In genomic region chr15:56896553-56896952, GRCm38 (mm10) we compare ENCODE assay signal across 28 mouse cellular contexts.
DNase-seq lines count a peak whose midpoint lies in the region; ATAC-seq and TF ChIP-seq lines count a peak whose summit lies in the region.
"Had no signal": no experiment of that assay in that cellular context is flagged by ENCODE, and none has a peak within 500 bp of the region (broad histone marks: within the 10 kb centered on the region; RNA-seq: fewer than 3 reads in every experiment).

No protein-coding gene starts in this region.

- peak; percentile 6 for DNase-seq in kidney, postnatal 0 days (ENCODE audit: low spot score)
- peak; percentile 37 for DNase-seq in Muller cell, postnatal 12 days (ENCODE audit: inconsistent ontology term)
- no peak for DNase-seq in spleen, postnatal 36 days (ENCODE audit: low spot score in 2 of 2)
- no peak for DNase-seq in heart, embryonic 10.5 days (ENCODE audit: low spot score)
- no peak for DNase-seq in yolk sac, embryonic 10.5 days (ENCODE audit: low spot score)
- DNase-seq: adrenal gland, adult 8-10 months; adrenal gland, postnatal 25 days; cerebellum, adult 11-12 months; cerebellum, adult 8-10 months; cerebellum, postnatal 10 days; cerebellum, postnatal 36 days; embryo, embryonic 11 days; gastrocnemius, postnatal 14 days; heart, adult 11 months; heart, postnatal 14 days; heart, postnatal 4 days had no signal

- H3K9ac ChIP-seq in kidney, postnatal 0 days (ENCODE audit: low read depth, low read length) = no peak overlapping the region
- H3K9ac ChIP-seq in kidney, embryonic 14.5 days (ENCODE audit: low read depth, low read length) = no peak overlapping the region
- H3K9ac ChIP-seq: embryonic facial prominence, embryonic 15.5 days; forebrain, embryonic 13.5 days; heart, embryonic 13.5 days; hindbrain, embryonic 14.5 days had no signal

- H3K27ac ChIP-seq in kidney, postnatal 0 days = no peak overlapping the region
- H3K27ac ChIP-seq in kidney, embryonic 14.5 days (ENCODE audit: low read depth, low read length) = no peak overlapping the region
- H3K27ac ChIP-seq in embryonic fibroblast, embryonic 13.5 days (ENCODE audit: insufficient read depth, low read length) = peak overlapping the region; percentile 60
- H3K27ac ChIP-seq in heart, embryonic 10.5 days = no peak overlapping the region
- H3K27ac ChIP-seq: embryonic facial prominence, embryonic 15.5 days; forebrain, embryonic 10.5 days; forebrain, embryonic 13.5 days; heart, embryonic 13.5 days; hindbrain, embryonic 14.5 days; hindbrain, postnatal 0 days had no signal

- H3K9me3 ChIP-seq in kidney, postnatal 0 days (replicated peaks; ENCODE audit: low read length) = no peaks in the 10 kb centered on the region
- no peaks in the 10 kb centered on the region for H3K9me3 ChIP-seq in kidney, embryonic 14.5 days (ENCODE audit: control insufficient read depth, low read length)
- H3K9me3 ChIP-seq in heart, embryonic 10.5 days = no peaks in the 10 kb centered on the region
- H3K9me3 ChIP-seq: embryonic facial prominence, embryonic 15.5 days; forebrain, embryonic 10.5 days; forebrain, embryonic 13.5 days; heart, embryonic 13.5 days had no signal

- no peak for TF ChIP-seq POLR2A in embryonic fibroblast, embryonic 13.5 days (IDR thresholded peaks at IDR 0.05; ENCODE audit: low read depth, low read length)

- H3K36me3 ChIP-seq in kidney, postnatal 0 days (ENCODE audit: insufficient read depth, low read length) = no peaks in the 10 kb centered on the region
- no peaks in the 10 kb centered on the region for H3K36me3 ChIP-seq in kidney, embryonic 14.5 days (ENCODE audit: control insufficient read depth, insufficient read depth, low read length)
- H3K36me3 ChIP-seq in heart, embryonic 10.5 days = no peaks in the 10 kb centered on the region
- H3K36me3 ChIP-seq: embryonic facial prominence, embryonic 15.5 days; forebrain, embryonic 10.5 days; heart, embryonic 13.5 days had no signal

- ATAC-seq in kidney, postnatal 0 days (replicated peaks; ENCODE audit: low FRiP score, low read depth) = no peak
- no peak for ATAC-seq in kidney, embryonic 14.5 days (ENCODE audit: low FRiP score, low TSS enrichment)
- ATAC-seq: forebrain, embryonic 13.5 days; forebrain, embryonic 16.5 days; hindbrain, postnatal 0 days; inflammation-experienced regulatory T-cells, adult 6 months; intestine, embryonic 16.5 days had no signal

- TF ChIP-seq CTCF in kidney, postnatal 0 days (IDR thresholded peaks at IDR 0.05; ENCODE audit: low read depth) = no peak
- no peak for TF ChIP-seq CTCF in embryonic fibroblast, embryonic 13.5 days (IDR thresholded peaks at IDR 0.05; ENCODE audit: borderline replicate concordance, insufficient read depth, low read length)

- no peak overlapping the region for H3K4me3 ChIP-seq in kidney, postnatal 0 days (replicated peaks; ENCODE audit: low read depth, low read length)
- H3K4me3 ChIP-seq in kidney, embryonic 14.5 days (ENCODE audit: low read length) = no peak overlapping the region
- H3K4me3 ChIP-seq in embryonic fibroblast, embryonic 13.5 days (ENCODE audit: insufficient read depth, low read length) = no peak overlapping the region
- H3K4me3 ChIP-seq in heart, embryonic 10.5 days = no peak overlapping the region
- H3K4me3 ChIP-seq: embryonic facial prominence, embryonic 15.5 days; erythroblast, embryonic 14.5 days; forebrain, embryonic 10.5 days; forebrain, embryonic 13.5 days; heart, embryonic 13.5 days had no signal

- H3K4me1 ChIP-seq in kidney, postnatal 0 days (replicated peaks; ENCODE audit: insufficient read depth, low read length) = no peaks in the 10 kb centered on the region
- H3K4me1 ChIP-seq in kidney, embryonic 14.5 days (ENCODE audit: control insufficient read depth, insufficient read depth, low read length) = no peaks in the 10 kb centered on the region
- peaks cover 6% of the 10 kb centered on the region for H3K4me1 ChIP-seq in embryonic fibroblast, embryonic 13.5 days (ENCODE audit: control insufficient read depth, insufficient read depth, low read length)
- no peaks in the 10 kb centered on the region for H3K4me1 ChIP-seq in heart, embryonic 10.5 days
- H3K4me1 ChIP-seq: embryonic facial prominence, embryonic 15.5 days; forebrain, embryonic 10.5 days; forebrain, embryonic 13.5 days; heart, embryonic 13.5 days had no signal

- no peak overlapping the region for H3K4me2 ChIP-seq in kidney, postnatal 0 days (ENCODE audit: low read length)
- no peak overlapping the region for H3K4me2 ChIP-seq in kidney, embryonic 14.5 days (replicated peaks; ENCODE audit: low read depth, low read length)
- H3K4me2 ChIP-seq: embryonic facial prominence, embryonic 15.5 days; forebrain, embryonic 13.5 days; heart, embryonic 13.5 days; hindbrain, embryonic 14.5 days had no signal

- H3K27me3 ChIP-seq in kidney, postnatal 0 days (ENCODE audit: insufficient read depth, low read length) = no peaks in the 10 kb centered on the region
- H3K27me3 ChIP-seq in kidney, embryonic 14.5 days (ENCODE audit: control insufficient read depth, insufficient read depth, low read length) = no peaks in the 10 kb centered on the region
- no peaks in the 10 kb centered on the region for H3K27me3 ChIP-seq in heart, embryonic 10.5 days (ENCODE audit: insufficient read depth, poor library complexity, severe bottlenecking)
- H3K27me3 ChIP-seq: embryonic facial prominence, embryonic 15.5 days; forebrain, embryonic 13.5 days; heart, embryonic 13.5 days had no signal

Comparison
In these comparisons a context has a peak if more than half of its experiments do, and no peak if none do; other contexts are left out.
1. DNase-seq: peak in kidney, postnatal 0 days (single experiment) and Muller cell, postnatal 12 days (single experiment); none in spleen, postnatal 36 days (0 of 2), heart, embryonic 10.5 days (single experiment) and yolk sac, embryonic 10.5 days (single experiment).